9 mouse cellular contexts compared by ENCODE assay signal in the genomic region with DNA sequence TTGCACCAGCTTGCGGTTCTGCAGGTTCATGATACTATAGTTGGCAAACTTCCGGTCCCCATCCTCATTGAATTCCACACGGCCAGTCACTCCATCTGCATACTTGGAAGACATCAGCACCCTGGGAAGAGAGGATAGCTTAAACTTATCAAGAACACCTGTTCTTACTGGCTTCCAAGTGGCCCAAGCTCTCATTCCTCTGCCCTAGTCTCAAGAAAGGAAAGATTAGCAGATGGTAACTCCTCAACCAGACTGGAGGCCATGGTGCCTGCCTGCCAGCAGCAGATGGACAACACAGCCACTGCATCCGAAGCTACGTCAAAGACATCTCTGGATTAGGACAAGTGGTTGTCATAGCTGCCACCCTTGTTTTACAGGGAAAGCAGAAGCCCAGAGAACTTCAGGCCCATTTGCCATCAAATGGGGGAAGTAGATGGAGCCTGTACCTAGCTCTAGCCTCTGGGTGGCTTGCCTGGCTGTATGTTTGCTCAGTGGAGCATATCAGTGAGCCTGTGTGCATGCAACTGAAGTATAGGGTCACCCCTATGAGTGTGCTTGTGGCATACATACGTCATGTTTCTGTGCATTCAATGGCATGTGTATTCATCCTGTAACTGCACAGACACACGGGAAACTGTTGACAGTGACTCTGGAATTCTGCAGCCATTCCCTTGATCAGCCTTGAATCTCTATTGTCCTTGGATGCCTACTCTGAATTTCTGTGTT. TPM values are rescaled to one million over a fixed set of nuclear protein-coding genes. Genes with fewer than 3 reads are reported as not detected.
DNase-seq lines count a peak whose midpoint lies in the region; ATAC-seq and TF ChIP-seq lines count a peak whose summit lies in the region.
"Had no signal": no experiment of that assay in that cellular context is flagged by ENCODE, and none has a peak within 500 bp of the region (broad histone marks: within the 10 kb centered on the region; RNA-seq: fewer than 3 reads in every experiment).

No protein-coding gene starts in this region.

- WGBS in lung, embryonic 14.5 days = 65% methylated on average over 7 of the region's 7 CpGs
- 66% methylated on average over 7 of the region's 7 CpGs for WGBS in lung, adult 2 months
- WGBS in embryonic facial prominence, embryonic 12.5 days = 76% methylated on average over 7 of the region's 7 CpGs
- 70% methylated on average over 7 of the region's 7 CpGs for WGBS in intestine, postnatal 0 days
- WGBS in lung, postnatal 0 days = 65% methylated on average over 7 of the region's 7 CpGs

- no peaks in the 10 kb centered on the region for H3K4me1 ChIP-seq in lung, embryonic 14.5 days (ENCODE audit: insufficient read depth)
- 0 out of 2 replicates have a peak, but pooled peaks cover 3% of the 10 kb centered on the region for H3K4me1 ChIP-seq in lung, adult 2 months (ENCODE audit: control insufficient read depth, insufficient read depth, low read length)
- peaks cover 9% of the 10 kb centered on the region; the same call in 1 of the 2 replicates for H3K4me1 ChIP-seq in embryonic facial prominence, embryonic 12.5 days
- H3K4me1 ChIP-seq in intestine, postnatal 0 days (replicated peaks; ENCODE audit: control insufficient read depth, insufficient read depth, low read length) = no peaks in the 10 kb centered on the region
- H3K4me1 ChIP-seq in lung, postnatal 0 days (ENCODE audit: insufficient read depth, low read depth, low read length) = no peaks in the 10 kb centered on the region

- no peak overlapping the region for H3K27ac ChIP-seq in lung, embryonic 14.5 days (ENCODE audit: low read depth)
- H3K27ac ChIP-seq in embryonic facial prominence, embryonic 12.5 days = no peak overlapping the region
- no peak overlapping the region for H3K27ac ChIP-seq in intestine, postnatal 0 days (ENCODE audit: low read depth, low read length)
- no peak overlapping the region for H3K27ac ChIP-seq in lung, postnatal 0 days (ENCODE audit: low read length)

- no peak for TF ChIP-seq CTCF in lung, embryonic 14.5 days (IDR thresholded peaks at IDR 0.05; ENCODE audit: low read depth)
- TF ChIP-seq CTCF in lung, adult 2 months (IDR thresholded peaks at IDR 0.05; ENCODE audit: insufficient read depth, low read length) = no peak
- no peak for TF ChIP-seq CTCF in intestine, postnatal 0 days (IDR thresholded peaks at IDR 0.05; ENCODE audit: low read depth)
- TF ChIP-seq CTCF in lung, postnatal 0 days (IDR thresholded peaks at IDR 0.05) = no peak

- H3K9ac ChIP-seq in lung, embryonic 14.5 days = no peak overlapping the region
- H3K9ac ChIP-seq in embryonic facial prominence, embryonic 12.5 days = no peak overlapping the region
- H3K9ac ChIP-seq in intestine, postnatal 0 days (ENCODE audit: low read depth, low read length) = no peak overlapping the region
- H3K9ac ChIP-seq in lung, postnatal 0 days (replicated peaks; ENCODE audit: low read depth) = no peak overlapping the region

- TF ChIP-seq EP300 in lung, postnatal 0 days (IDR thresholded peaks at IDR 0.05) = no peak

- no peaks in the 10 kb centered on the region for H3K9me3 ChIP-seq in lung, embryonic 14.5 days (ENCODE audit: low read depth, low read length)
- H3K9me3 ChIP-seq in embryonic facial prominence, embryonic 12.5 days = no peaks in the 10 kb centered on the region
- H3K9me3 ChIP-seq in intestine, postnatal 0 days (ENCODE audit: control insufficient read depth) = no peaks in the 10 kb centered on the region
- no peaks in the 10 kb centered on the region for H3K9me3 ChIP-seq in lung, postnatal 0 days (ENCODE audit: low read length)

- H3K4me3 ChIP-seq in lung, embryonic 14.5 days (ENCODE audit: low read depth, low read length) = no peak overlapping the region
- no peak overlapping the region for H3K4me3 ChIP-seq in lung, adult 2 months (replicated peaks; ENCODE audit: extremely low read depth, low read depth, low read length)
- peak overlapping the region; percentile 46; the same call in 1 of the 2 replicates for H3K4me3 ChIP-seq in embryonic facial prominence, embryonic 12.5 days
- H3K4me3 ChIP-seq in intestine, postnatal 0 days (ENCODE audit: low read depth, low read length) = no peak overlapping the region
- no peak overlapping the region for H3K4me3 ChIP-seq in lung, postnatal 0 days (ENCODE audit: low read depth, low read length)

- DNase-seq in lung, embryonic 14.5 days = no peak
- no peak for DNase-seq in lung, adult 2 months
- peak; percentile 33 for DNase-seq in splenic B cell, adult 2 months (ENCODE audit: low read depth, low spot score)
- no peak for DNase-seq in Muller cell, postnatal 12 days (ENCODE audit: inconsistent ontology term)
- no peak for DNase-seq in lung, postnatal 0 days (ENCODE audit: low spot score)
- no peak for DNase-seq in urinary bladder, postnatal 25 days (ENCODE audit: low spot score)

- H3K27me3 ChIP-seq in lung, embryonic 14.5 days (ENCODE audit: insufficient read depth, low read length) = peaks cover 14% of the 10 kb centered on the region
- H3K27me3 ChIP-seq in embryonic facial prominence, embryonic 12.5 days = peaks cover 52% of the 10 kb centered on the region
- H3K27me3 ChIP-seq in intestine, postnatal 0 days (replicated peaks; ENCODE audit: control insufficient read depth, insufficient read depth, low read length) = peaks cover 10% of the 10 kb centered on the region
- H3K27me3 ChIP-seq in splenic B cell, adult 2 months (ENCODE audit: control insufficient read depth, insufficient read depth, low read length, poor library complexity, severe bottlenecking) = no peaks in the 10 kb centered on the region
- peaks cover 9% of the 10 kb centered on the region; the same call in 1 of the 2 replicates for H3K27me3 ChIP-seq in lung, postnatal 0 days (replicated peaks; ENCODE audit: insufficient read depth, low read length)

- no peak for ATAC-seq in lung, embryonic 14.5 days (ENCODE audit: insufficient read depth)
- ATAC-seq in embryonic facial prominence, embryonic 12.5 days (ENCODE audit: insufficient number of reproducible peaks, insufficient read depth, low FRiP score, low TSS enrichment) = no peak
- ATAC-seq in intestine, postnatal 0 days = no peak
- ATAC-seq in lung, postnatal 0 days = no peak

- H3K4me2 ChIP-seq in lung, embryonic 14.5 days = peak overlapping the region; percentile 74
- H3K4me2 ChIP-seq in embryonic facial prominence, embryonic 12.5 days (replicated peaks) = peak overlapping the region; percentile 84
- 0 out of 2 replicates have a peak overlapping the region, but pooled peaks have one; percentile 76 for H3K4me2 ChIP-seq in intestine, postnatal 0 days (replicated peaks; ENCODE audit: low read depth)
- H3K4me2 ChIP-seq in lung, postnatal 0 days (replicated peaks; ENCODE audit: low read depth, low read length) = no peak overlapping the region

- no peak for TF ChIP-seq POLR2A in lung, adult 2 months (IDR thresholded peaks at IDR 0.05; ENCODE audit: borderline replicate concordance, extremely low read depth, low read depth, low read length)

- H3K36me3 ChIP-seq in lung, embryonic 14.5 days (ENCODE audit: insufficient read depth) = no peaks in the 10 kb centered on the region
- H3K36me3 ChIP-seq in embryonic facial prominence, embryonic 12.5 days = no peaks in the 10 kb centered on the region
- no peaks in the 10 kb centered on the region for H3K36me3 ChIP-seq in intestine, postnatal 0 days (ENCODE audit: control insufficient read depth, insufficient read depth)
- no peaks in the 10 kb centered on the region for H3K36me3 ChIP-seq in splenic B cell, adult 2 months (ENCODE audit: control insufficient read depth, insufficient read depth, low read length, poor library complexity, severe bottlenecking)
- no peaks in the 10 kb centered on the region for H3K36me3 ChIP-seq in lung, postnatal 0 days (ENCODE audit: insufficient read depth, low read length)

RNA-seq across cellular contexts. Expression of a gene that starts 14.4 kb away (rescaled TPM):
- polyA plus RNA-seq in lung, embryonic 14.5 days (2014; fragmentation: Nextera tagmentation; extraction: Ambion mirVana) = 0.46 and 0.89 TPM in 2 replicates
- 52.8 and 59.6 TPM in 2 replicates for polyA plus RNA-seq in lung, adult 2 months (2012; rRNA removed)
- not detected in 2 replicates for polyA plus RNA-seq in embryonic facial prominence, embryonic 12.5 days (2016; fragmentation: Nextera tagmentation; extraction: Ambion mirVana)
- 5.5 and 6.6 TPM in 2 replicates for polyA plus RNA-seq in intestine, postnatal 0 days (2015; fragmentation: Nextera tagmentation; extraction: Ambion mirVana)
- polyA plus RNA-seq in lung, postnatal 0 days (2015; fragmentation: Nextera tagmentation; extraction: Ambion mirVana) = 42.2 and 46.5 TPM in 2 replicates

RNA-seq across cellular contexts. Expression of a gene that starts 14.9 kb away (rescaled TPM):
- polyA plus RNA-seq in lung, embryonic 14.5 days (2014; fragmentation: Nextera tagmentation; extraction: Ambion mirVana) = 0.78 and 0.84 TPM in 2 replicates
- 0.46 and 0.52 TPM in 2 replicates for polyA plus RNA-seq in lung, adult 2 months (2012; rRNA removed)
- 1.0 and 1.9 TPM in 2 replicates for polyA plus RNA-seq in embryonic facial prominence, embryonic 12.5 days (2016; fragmentation: Nextera tagmentation; extraction: Ambion mirVana)
- 0.78 and 0.90 TPM in 2 replicates for polyA plus RNA-seq in intestine, postnatal 0 days (2015; fragmentation: Nextera tagmentation; extraction: Ambion mirVana)
- 0.30 and 0.36 TPM in 2 replicates for polyA plus RNA-seq in lung, postnatal 0 days (2015; fragmentation: Nextera tagmentation; extraction: Ambion mirVana)

RNA-seq across cellular contexts. Expression of a gene that starts 16.1 kb away (rescaled TPM):
- not detected in 2 replicates for polyA plus RNA-seq in lung, embryonic 14.5 days (2014; fragmentation: Nextera tagmentation; extraction: Ambion mirVana)
- polyA plus RNA-seq in lung, adult 2 months (2012; rRNA removed) = 0.40 TPM in 1 of 2 replicates, not detected in the other
- not detected in 2 replicates for polyA plus RNA-seq in embryonic facial prominence, embryonic 12.5 days (2016; fragmentation: Nextera tagmentation; extraction: Ambion mirVana)
- polyA plus RNA-seq in intestine, postnatal 0 days (2015; fragmentation: Nextera tagmentation; extraction: Ambion mirVana) = not detected in 2 replicates
- not detected in 2 replicates for polyA plus RNA-seq in lung, postnatal 0 days (2015; fragmentation: Nextera tagmentation; extraction: Ambion mirVana)
- polyA plus RNA-seq: large intestine, adult 2 months had no signal

RNA-seq across cellular contexts. Expression of a gene that starts 28.0 kb away (rescaled TPM):
- polyA plus RNA-seq in lung, embryonic 14.5 days (2014; fragmentation: Nextera tagmentation; extraction: Ambion mirVana) = 70.9 and 76.4 TPM in 2 replicates
- 14.4 and 18.1 TPM in 2 replicates for polyA plus RNA-seq in lung, adult 2 months (2012; rRNA removed)
- 66.5 and 75.8 TPM in 2 replicates for polyA plus RNA-seq in embryonic facial prominence, embryonic 12.5 days (2016; fragmentation: Nextera tagmentation; extraction: Ambion mirVana)
- 44.7 and 50.2 TPM in 2 replicates for polyA plus RNA-seq in intestine, postnatal 0 days (2015; fragmentation: Nextera tagmentation; extraction: Ambion mirVana)
- polyA plus RNA-seq in lung, postnatal 0 days (2015; fragmentation: Nextera tagmentation; extraction: Ambion mirVana) = 36.8 and 40.9 TPM in 2 replicates

RNA-seq across cellular contexts. Expression of a gene that starts 31.8 kb away (rescaled TPM):
- 109 and 119 TPM in 2 replicates for polyA plus RNA-seq in lung, embryonic 14.5 days (2014; fragmentation: Nextera tagmentation; extraction: Ambion mirVana)
- 82.1 and 133 TPM in 2 replicates for polyA plus RNA-seq in lung, adult 2 months (2012; rRNA removed)
- polyA plus RNA-seq in embryonic facial prominence, embryonic 12.5 days (2016; fragmentation: Nextera tagmentation; extraction: Ambion mirVana) = 154 and 155 TPM in 2 replicates
- 41.6 and 43.4 TPM in 2 replicates for polyA plus RNA-seq in intestine, postnatal 0 days (2015; fragmentation: Nextera tagmentation; extraction: Ambion mirVana)
- 88.4 and 89.0 TPM in 2 replicates for polyA plus RNA-seq in lung, postnatal 0 days (2015; fragmentation: Nextera tagmentation; extraction: Ambion mirVana)
